Mouse (Mus musculus) mesoderm, embryonic 11.5 days (tissue): ENCODE measurements around the gene Celf2.
"Not testable (repeated sequence)": the region's sequence is repeated elsewhere in the genome, so short reads cannot be mapped to it uniquely, and the experiment has no call there.

Source experiments
- DNase-seq: peaks from one replicate; pipeline ENCODE4 v3.0.0-alpha.2; 2012; ENCODE audit warnings: low read depth, low spot score

Celf2 gene

GRCm38 (mm10) chr2:7267166-7267565, 242.2 kb downstream of the Celf2 start:
- DNase-seq = no peak

- not testable (repeated sequence) for DNase-seq
These were observed 246.7 kb downstream of the Celf2 start for GRCm38 (mm10) chr2:7262668-7263067.

GRCm38 (mm10) chr2:7260186-7260585, 249.2 kb downstream of the Celf2 start:
- DNase-seq = no peak

- DNase-seq = no peak
These were observed 249.7 kb downstream of the Celf2 start for GRCm38 (mm10) chr2:7259616-7260015.

GRCm38 (mm10) chr2:7256023-7256422, 253.3 kb downstream of the Celf2 start:
- DNase-seq = no peak

- DNase-seq = no peak
These were observed 254.0 kb downstream of the Celf2 start for GRCm38 (mm10) chr2:7255386-7255785.

- no peak for DNase-seq
These were observed 259.0 kb downstream of the Celf2 start for GRCm38 (mm10) chr2:7250314-7250713.

- DNase-seq = no peak
These were observed 260.4 kb downstream of the Celf2 start for GRCm38 (mm10) chr2:7249002-7249401.

GRCm38 (mm10) chr2:7245958-7246774, 263.2 kb downstream of the Celf2 start:
- DNase-seq = peak; percentile 70

GRCm38 (mm10) chr2:7242139-7242538, 267.2 kb downstream of the Celf2 start:
- no peak for DNase-seq

- no peak for DNase-seq
These were observed 267.8 kb downstream of the Celf2 start for GRCm38 (mm10) chr2:7241523-7241941.

- DNase-seq = no peak
These were observed 272.1 kb downstream of the Celf2 start for GRCm38 (mm10) chr2:7237283-7237682.

GRCm38 (mm10) chr2:7236452-7236851, 272.9 kb downstream of the Celf2 start:
- DNase-seq = no peak

GRCm38 (mm10) chr2:7235059-7235741, 274.2 kb downstream of the Celf2 start:
- DNase-seq = no peak

GRCm38 (mm10) chr2:7234587-7234986, 274.8 kb downstream of the Celf2 start:
- DNase-seq = no peak

GRCm38 (mm10) chr2:7233411-7233810, 276.0 kb downstream of the Celf2 start:
- DNase-seq = no peak

GRCm38 (mm10) chr2:7226785-7227184, 282.6 kb downstream of the Celf2 start:
- no peak for DNase-seq

- DNase-seq = no peak
These were observed 284.9 kb downstream of the Celf2 start for GRCm38 (mm10) chr2:7224346-7225071.

GRCm38 (mm10) chr2:7223538-7223937, 285.8 kb downstream of the Celf2 start:
- no peak for DNase-seq

- no peak for DNase-seq
These were observed 286.5 kb downstream of the Celf2 start for GRCm38 (mm10) chr2:7222886-7223285.

- DNase-seq = no peak
These were observed 287.5 kb downstream of the Celf2 start for GRCm38 (mm10) chr2:7221856-7222255.

- no peak for DNase-seq
These were observed 291.3 kb downstream of the Celf2 start for GRCm38 (mm10) chr2:7218101-7218500.
